Mouse (Mus musculus): ENCODE data around the gene Cyyr1. TPM values are rescaled to one million over a fixed set of nuclear protein-coding genes. Genes with fewer than 3 reads are reported as not detected.
"Not testable (repeated sequence)": the region's sequence is repeated elsewhere in the genome, so short reads cannot be mapped to it uniquely, and the experiment has no call there.

Gene Cyyr1
- 0.68 and 0.70 TPM in 2 replicates for polyA plus RNA-seq (2011; ENCODE audit: insufficient read length, low read depth, missing spikeins)

- H3K4me3 ChIP-seq (ENCODE audit: insufficient read depth, low read length), result not testable (repeated sequence)
Measured at GRCm38 (mm10) chr16:85553297-85553696, at the start of gene Cyyr1. Gene Cyyr1 (minus strand): TSS chr16:85553397.

GRCm38 (mm10) chr16:85588844-85589243, 35.6 kb upstream of the Cyyr1 start:
- H3K4me3 ChIP-seq (ENCODE audit: insufficient read depth, low read length), result no peak overlapping the region
- H3K27ac ChIP-seq (ENCODE audit: insufficient read depth, low read length), result no peak overlapping the region
- H3K4me1 ChIP-seq (ENCODE audit: control insufficient read depth, insufficient read depth, low read length), result no peaks in the 10 kb centered on the region
- no peak for TF ChIP-seq POLR2A (IDR thresholded peaks at IDR 0.05; ENCODE audit: low read depth, low read length)
- TF ChIP-seq CTCF (IDR thresholded peaks at IDR 0.05; ENCODE audit: borderline replicate concordance, insufficient read depth, low read length), result no peak

More at GRCm38 (mm10) chr16:85553297-85553696, at the start of gene Cyyr1:
- H3K4me1 ChIP-seq (ENCODE audit: control insufficient read depth, insufficient read depth, low read length); H3K27ac ChIP-seq (ENCODE audit: insufficient read depth, low read length): not testable (repeated sequence)

GRCm38 (mm10) chr16:85587573-85588226, 34.5 kb upstream of the Cyyr1 start:
- no peak for TF ChIP-seq CTCF (IDR thresholded peaks at IDR 0.05; ENCODE audit: borderline replicate concordance, insufficient read depth, low read length)
- TF ChIP-seq POLR2A (IDR thresholded peaks at IDR 0.05; ENCODE audit: low read depth, low read length), result no peak
- Histone ChIP-seq H3K4me1 (ENCODE audit: control insufficient read depth, insufficient read depth, low read length) (no peaks in the 10 kb centered on the region), H3K4me3 (ENCODE audit: insufficient read depth, low read length) (no peak overlapping the region), H3K27ac (ENCODE audit: insufficient read depth, low read length) (no peak overlapping the region)

- no peak for TF ChIP-seq POLR2A (IDR thresholded peaks at IDR 0.05; ENCODE audit: low read depth, low read length)
- no peak for TF ChIP-seq CTCF (IDR thresholded peaks at IDR 0.05; ENCODE audit: borderline replicate concordance, insufficient read depth, low read length)
- no peak overlapping the region for H3K4me3 ChIP-seq (ENCODE audit: insufficient read depth, low read length)
- no peak overlapping the region for H3K27ac ChIP-seq (ENCODE audit: insufficient read depth, low read length)
- H3K4me1 ChIP-seq (ENCODE audit: control insufficient read depth, insufficient read depth, low read length), result no peaks in the 10 kb centered on the region
Measured at GRCm38 (mm10) chr16:85566474-85566873, 13.3 kb upstream of the Cyyr1 start.

GRCm38 (mm10) chr16:85553838-85554237, 641 bp upstream of the Cyyr1 start:
- no peaks in the 10 kb centered on the region for H3K4me1 ChIP-seq (ENCODE audit: control insufficient read depth, insufficient read depth, low read length)

GRCm38 (mm10) chr16:85551976-85552375, 1.2 kb downstream of the Cyyr1 start:
- H3K4me3 ChIP-seq (ENCODE audit: insufficient read depth, low read length); H3K27ac ChIP-seq (ENCODE audit: insufficient read depth, low read length); H3K4me1 ChIP-seq (ENCODE audit: control insufficient read depth, insufficient read depth, low read length): not testable (repeated sequence)

More at GRCm38 (mm10) chr16:85553838-85554237, 641 bp upstream of the Cyyr1 start:
- no peak for TF ChIP-seq POLR2A (IDR thresholded peaks at IDR 0.05; ENCODE audit: low read depth, low read length)
- no peak for TF ChIP-seq CTCF (IDR thresholded peaks at IDR 0.05; ENCODE audit: borderline replicate concordance, insufficient read depth, low read length)
- no peak overlapping the region for H3K4me3 ChIP-seq (ENCODE audit: insufficient read depth, low read length)
- H3K27ac ChIP-seq (ENCODE audit: insufficient read depth, low read length), result no peak overlapping the region

- Histone ChIP-seq H3K4me3 (ENCODE audit: insufficient read depth, low read length) (peak overlapping the region; percentile 25), H3K4me1 (ENCODE audit: control insufficient read depth, insufficient read depth, low read length) (peaks cover 5% of the 10 kb centered on the region; the same call in 1 of the 2 replicates), H3K27ac (ENCODE audit: insufficient read depth, low read length) (no peak overlapping the region)
- TF ChIP-seq POLR2A (IDR thresholded peaks at IDR 0.05; ENCODE audit: low read depth, low read length), result no peak
- TF ChIP-seq CTCF (IDR thresholded peaks at IDR 0.05; ENCODE audit: borderline replicate concordance, insufficient read depth, low read length), result no peak
Measured at GRCm38 (mm10) chr16:85549971-85550567, 3.1 kb downstream of the Cyyr1 start.

- no peak overlapping the region for H3K4me3 ChIP-seq (ENCODE audit: insufficient read depth, low read length)
- peaks cover 5% of the 10 kb centered on the region; the same call in 1 of the 2 replicates for H3K4me1 ChIP-seq (ENCODE audit: control insufficient read depth, insufficient read depth, low read length)
- no peak overlapping the region for H3K27ac ChIP-seq (ENCODE audit: insufficient read depth, low read length)
- TF ChIP-seq CTCF (IDR thresholded peaks at IDR 0.05; ENCODE audit: borderline replicate concordance, insufficient read depth, low read length) (no peak), POLR2A (IDR thresholded peaks at IDR 0.05; ENCODE audit: low read depth, low read length) (no peak)
Measured at GRCm38 (mm10) chr16:85546519-85546918, 6.7 kb downstream of the Cyyr1 start.

GRCm38 (mm10) chr16:85541676-85542273, 11.4 kb downstream of the Cyyr1 start:
- H3K27ac ChIP-seq (ENCODE audit: insufficient read depth, low read length), result no peak overlapping the region
- no peak overlapping the region for H3K4me3 ChIP-seq (ENCODE audit: insufficient read depth, low read length)
- H3K4me1 ChIP-seq (ENCODE audit: control insufficient read depth, insufficient read depth, low read length), result peaks cover 4% of the 10 kb centered on the region; the same call in 1 of the 2 replicates
- no peak for TF ChIP-seq CTCF (IDR thresholded peaks at IDR 0.05; ENCODE audit: borderline replicate concordance, insufficient read depth, low read length)
- no peak for TF ChIP-seq POLR2A (IDR thresholded peaks at IDR 0.05; ENCODE audit: low read depth, low read length)

- Histone ChIP-seq H3K4me1 (ENCODE audit: control insufficient read depth, insufficient read depth, low read length) (no peaks in the 10 kb centered on the region), H3K27ac (ENCODE audit: insufficient read depth, low read length) (no peak overlapping the region), H3K4me3 (ENCODE audit: insufficient read depth, low read length) (no peak overlapping the region)
- no peak for TF ChIP-seq CTCF (IDR thresholded peaks at IDR 0.05; ENCODE audit: borderline replicate concordance, insufficient read depth, low read length)
- TF ChIP-seq POLR2A (IDR thresholded peaks at IDR 0.05; ENCODE audit: low read depth, low read length), result no peak
Measured at GRCm38 (mm10) chr16:85541023-85541422, 12.2 kb downstream of the Cyyr1 start.

Measured in embryonic fibroblast, embryonic 13.5 days (primary cell).